Mouse (Mus musculus): ENCODE measurements around the gene Zfp874b. TPM values are rescaled to one million over a fixed set of nuclear protein-coding genes. Genes with fewer than 3 reads are reported as not detected.

The Zfp874b gene
- 1.7 and 1.9 TPM in 2 replicates for polyA plus RNA-seq (2015; fragmentation: Nextera tagmentation; extraction: Ambion mirVana)

DNA sequence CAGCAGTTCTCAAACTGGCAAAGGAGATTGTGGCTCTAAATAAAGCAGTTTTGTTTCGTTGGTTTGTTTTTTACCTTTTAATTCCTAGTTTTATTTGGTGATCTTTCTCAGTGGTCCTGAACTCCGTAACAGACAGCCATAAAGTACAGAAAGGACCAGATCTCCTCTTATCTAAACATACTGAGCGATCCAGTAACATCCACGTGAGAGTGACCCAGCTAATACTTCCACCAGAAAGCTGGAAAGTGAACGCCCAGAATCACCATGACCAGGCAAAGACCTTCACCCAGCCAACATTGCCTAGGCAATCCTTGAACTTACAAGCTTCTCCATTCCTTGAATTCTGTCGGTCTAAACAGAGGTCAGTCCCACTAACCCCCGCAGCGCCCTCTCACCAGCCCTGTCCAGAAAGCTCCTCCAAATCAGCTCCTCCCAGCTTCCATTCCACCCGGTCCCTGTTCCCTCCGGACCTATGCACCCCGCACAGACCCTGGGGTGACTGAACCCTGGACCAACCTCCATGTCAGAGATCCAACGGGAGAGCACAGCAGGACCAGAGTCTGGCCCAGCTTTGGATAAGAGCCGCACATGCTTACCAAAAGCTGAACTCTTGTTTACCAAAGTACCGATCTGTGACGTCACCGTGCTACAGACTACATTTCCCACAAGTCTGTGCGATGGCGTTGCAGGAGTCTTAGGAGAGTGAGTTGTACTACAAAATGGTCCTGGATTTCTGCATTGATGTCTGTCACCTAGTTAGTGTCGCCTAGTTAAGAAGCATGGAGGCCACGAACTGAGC, at the start of gene Zfp874b:
Zfp874b (minus strand) TSS at position 634 of the 799 bp plus-strand sequence.

DNA sequence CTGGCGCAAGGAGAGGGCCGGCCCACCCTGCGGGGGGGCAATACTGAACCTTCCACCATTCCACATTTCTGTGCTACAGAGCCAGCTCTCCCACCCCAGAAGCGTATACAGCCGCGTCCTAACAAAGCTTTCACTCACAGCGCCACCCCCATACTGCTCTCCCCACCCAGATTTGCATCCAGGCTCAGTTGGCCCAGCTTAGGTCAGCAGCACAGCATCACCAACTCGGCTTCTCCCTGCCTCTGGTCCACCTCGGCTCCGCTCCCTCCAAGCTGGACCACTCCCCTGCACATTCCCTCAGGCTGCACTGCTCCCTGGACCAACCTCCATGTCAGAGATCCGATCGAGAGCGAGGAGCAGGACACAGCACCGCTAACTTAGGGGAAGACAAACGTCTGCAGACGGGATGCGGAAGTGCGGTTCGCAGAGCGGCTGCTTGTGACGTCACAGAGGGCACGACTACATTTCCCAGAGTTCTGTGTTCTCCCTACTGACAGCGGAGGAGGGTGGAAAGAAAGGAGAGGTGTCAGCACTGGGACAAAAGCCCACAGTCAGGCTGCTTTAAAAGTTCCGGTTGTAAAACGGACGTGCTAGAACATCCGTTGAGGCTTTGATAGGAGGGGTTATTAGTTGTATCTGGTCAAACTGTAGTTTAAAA, 41.8 kb upstream of the Zfp874b start, which contains the start of the genes Gm26965 and Zfp87:
Gm26965 (minus strand) TSS at position 399 of the 658 bp plus-strand sequence.
Zfp87 (minus strand) TSS at position 425 of the 658 bp plus-strand sequence.

GRCm38 (mm10) chr13:67500084-67500719, 16.1 kb upstream of the Zfp874b start, which contains the start of gene Zfp58:
Gene Zfp58, minus strand, starts transcription at chr13:67500555.

DNA sequence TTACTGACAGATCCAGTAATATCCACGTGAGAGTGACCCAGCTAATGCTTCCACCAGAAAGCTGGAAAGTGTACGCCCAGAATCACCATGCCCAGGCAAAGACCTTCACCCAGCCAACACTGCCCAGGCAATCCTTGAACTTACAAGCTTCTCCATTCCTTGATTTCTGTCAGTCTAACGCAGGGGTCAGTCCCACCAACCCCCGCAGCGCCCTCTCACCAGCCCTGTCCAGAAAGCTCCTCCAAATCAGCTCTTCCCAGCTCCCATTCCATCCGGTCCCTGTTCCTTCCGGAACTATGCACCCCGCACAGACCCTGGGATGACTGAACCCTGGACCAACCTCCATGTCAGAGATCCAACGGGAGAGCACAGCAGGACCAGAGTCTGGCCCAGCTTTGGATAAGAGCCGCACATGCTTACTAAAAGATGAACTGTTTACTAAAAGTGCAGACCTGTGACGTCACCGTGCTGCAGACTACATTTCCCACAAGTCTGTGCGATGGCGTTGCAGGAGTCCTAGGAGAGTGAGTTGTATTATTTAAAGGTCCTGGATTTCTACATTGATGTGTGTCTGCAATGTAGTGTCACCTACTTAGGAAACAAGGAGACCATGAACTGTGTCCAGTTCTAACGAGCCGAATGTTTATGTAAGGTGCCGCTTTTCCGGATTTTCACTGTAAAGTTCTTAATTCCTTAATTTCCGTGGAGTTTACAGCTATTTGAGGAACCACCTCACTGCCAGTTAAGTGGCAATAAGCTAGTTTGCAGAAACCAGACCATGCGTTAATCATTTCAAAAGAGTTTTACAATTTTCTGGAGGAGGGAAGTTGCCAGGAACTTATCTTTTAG, 32.7 kb downstream of the Zfp874b start, which contains the start of gene Zfp874a:
Zfp874a (minus strand) TSS at position 453 of the 849 bp plus-strand sequence.

Other genes starting within 250 kb of the Zfp874b start
- gene Zfp458, start 205.8 kb downstream of the Zfp874b start, polyA plus RNA-seq (2015; fragmentation: Nextera tagmentation; extraction: Ambion mirVana): 0.46 and 1.0 TPM in 2 replicates
- 0.30 TPM in 1 of 2 replicates, not detected in the other for gene Zfp457, start 177.8 kb downstream of the Zfp874b start, polyA plus RNA-seq (2015; fragmentation: Nextera tagmentation; extraction: Ambion mirVana)
- gene Zfp595, start 151.7 kb downstream of the Zfp874b start, polyA plus RNA-seq (2015; fragmentation: Nextera tagmentation; extraction: Ambion mirVana): 1.1 TPM in 2 replicates
- gene Gm28044, start 123.7 kb downstream of the Zfp874b start, polyA plus RNA-seq (2015; fragmentation: Nextera tagmentation; extraction: Ambion mirVana): 0.52 TPM in 1 of 2 replicates, not detected in the other
- 0.45 and 0.47 TPM in 2 replicates for gene Zfp953, start 123.7 kb downstream of the Zfp874b start, polyA plus RNA-seq (2015; fragmentation: Nextera tagmentation; extraction: Ambion mirVana)
- gene Gm28041, start 108.5 kb downstream of the Zfp874b start, polyA plus RNA-seq (2015; fragmentation: Nextera tagmentation; extraction: Ambion mirVana): 0.22 and 0.26 TPM in 2 replicates
- 0.43 and 0.44 TPM in 2 replicates for gene Zfp456, start 108.4 kb downstream of the Zfp874b start, polyA plus RNA-seq (2015; fragmentation: Nextera tagmentation; extraction: Ambion mirVana)
- 3.5 and 3.6 TPM in 2 replicates for gene Zfp429, start 84.4 kb downstream of the Zfp874b start, polyA plus RNA-seq (2015; fragmentation: Nextera tagmentation; extraction: Ambion mirVana)
- gene Zfp459, start 62.8 kb downstream of the Zfp874b start, polyA plus RNA-seq (2015; fragmentation: Nextera tagmentation; extraction: Ambion mirVana): 0.48 and 1.3 TPM in 2 replicates
- gene Zfp874a, start 32.6 kb downstream of the Zfp874b start, polyA plus RNA-seq (2015; fragmentation: Nextera tagmentation; extraction: Ambion mirVana): 4.8 and 5.0 TPM in 2 replicates
- 5.0 and 5.2 TPM in 2 replicates for gene Zfp58, start 16.3 kb upstream of the Zfp874b start, polyA plus RNA-seq (2015; fragmentation: Nextera tagmentation; extraction: Ambion mirVana)
- gene Gm26965, start 41.9 kb upstream of the Zfp874b start, polyA plus RNA-seq (2015; fragmentation: Nextera tagmentation; extraction: Ambion mirVana): not detected in 2 replicates
- gene Zfp87, start 41.9 kb upstream of the Zfp874b start, polyA plus RNA-seq (2015; fragmentation: Nextera tagmentation; extraction: Ambion mirVana): 26.4 and 29.8 TPM in 2 replicates
- gene Zfp748, start 69.6 kb upstream of the Zfp874b start, polyA plus RNA-seq (2015; fragmentation: Nextera tagmentation; extraction: Ambion mirVana): 4.0 and 5.1 TPM in 2 replicates
- gene Zfp729b, start 125.4 kb upstream of the Zfp874b start, polyA plus RNA-seq (2015; fragmentation: Nextera tagmentation; extraction: Ambion mirVana): 1.7 and 1.9 TPM in 2 replicates
- gene Gm49345, start 153.5 kb upstream of the Zfp874b start, polyA plus RNA-seq (2015; fragmentation: Nextera tagmentation; extraction: Ambion mirVana): 0.70 TPM in 1 of 2 replicates, not detected in the other
- 1.1 and 1.5 TPM in 2 replicates for gene Zfp729a, start 153.5 kb upstream of the Zfp874b start, polyA plus RNA-seq (2015; fragmentation: Nextera tagmentation; extraction: Ambion mirVana)
- 5.9 and 6.5 TPM in 2 replicates for gene Zfp738, start 202.8 kb upstream of the Zfp874b start, polyA plus RNA-seq (2015; fragmentation: Nextera tagmentation; extraction: Ambion mirVana)
- 2.1 and 2.9 TPM in 2 replicates for gene Zfp65, start 244.9 kb upstream of the Zfp874b start, polyA plus RNA-seq (2015; fragmentation: Nextera tagmentation; extraction: Ambion mirVana)